ENCODE assay signal across 35 mouse cellular contexts in the genomic region with DNA sequence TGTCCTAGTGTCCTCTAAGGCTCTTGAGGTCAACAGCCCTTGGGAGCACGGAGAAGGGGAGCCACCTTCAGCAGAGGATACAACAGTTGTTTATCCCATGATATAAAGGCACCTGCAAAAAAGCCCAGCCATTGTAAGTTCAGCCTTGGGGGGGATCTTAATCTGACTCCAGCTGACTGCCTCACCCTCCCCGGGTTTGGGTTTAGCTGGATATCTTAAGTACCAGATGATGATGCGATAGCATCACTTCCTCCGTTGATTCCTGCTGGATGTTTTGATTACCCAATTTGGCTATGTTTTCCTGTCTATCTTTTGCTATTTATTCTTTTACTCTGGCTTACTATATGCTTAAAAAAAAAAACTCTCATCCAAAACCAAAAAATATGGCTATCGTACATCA. TPM values are rescaled to one million over a fixed set of nuclear protein-coding genes. Genes with fewer than 3 reads are reported as not detected.
"Had no signal": no experiment of that assay in that cellular context is flagged by ENCODE, and none has a peak within 500 bp of the region (broad histone marks: within the 10 kb centered on the region; RNA-seq: fewer than 3 reads in every experiment).

No protein-coding gene starts in this region.

- H3K4me3 ChIP-seq: heart, embryonic 12.5 days; heart, embryonic 13.5 days; heart, embryonic 15.5 days; hindbrain, embryonic 10.5 days; hindbrain, embryonic 12.5 days; hindbrain, embryonic 13.5 days; hindbrain, embryonic 15.5 days; intestine, embryonic 15.5 days; kidney, embryonic 15.5 days; layer of hippocampus, adult 2 months; left cerebral cortex, adult 2 months had no signal

- DNase-seq: heart, postnatal 10 days; heart, postnatal 14 days; heart, postnatal 36 days; heart, postnatal 4 days; kidney, adult 11 months; kidney, adult 18-20 months; kidney, adult 2 months; kidney, adult 8-10 months; kidney, adult 9 months; kidney, postnatal 10 days; kidney, postnatal 14 days; kidney, postnatal 25 days; kidney, postnatal 36 days; kidney, postnatal 4 days; layer of hippocampus, adult 9-11 months; layer of hippocampus, postnatal 36 days had no signal

- H3K27ac ChIP-seq: heart, embryonic 13.5 days; heart, embryonic 15.5 days; hindbrain, embryonic 10.5 days; hindbrain, embryonic 12.5 days; hindbrain, embryonic 13.5 days; hindbrain, embryonic 14.5 days; hindbrain, embryonic 15.5 days; hindbrain, postnatal 0 days; intestine, embryonic 15.5 days; kidney, embryonic 15.5 days; kidney, postnatal 0 days; layer of hippocampus, adult 2 months; left cerebral cortex, adult 2 months had no signal

- H3K36me3 ChIP-seq: heart, embryonic 12.5 days; heart, embryonic 13.5 days; heart, embryonic 15.5 days; hindbrain, embryonic 10.5 days; hindbrain, embryonic 12.5 days; hindbrain, embryonic 13.5 days; hindbrain, embryonic 15.5 days; intestine, embryonic 15.5 days; kidney, embryonic 15.5 days had no signal

- ATAC-seq: hindbrain, embryonic 16.5 days; hindbrain, postnatal 0 days; inflammation-experienced regulatory T-cells, adult 6 months; intestine, embryonic 15.5 days; intestine, embryonic 16.5 days; intestine, postnatal 0 days had no signal

- H3K27me3 ChIP-seq: heart, embryonic 12.5 days; intestine, embryonic 15.5 days had no signal

- H3K9me3 ChIP-seq: heart, embryonic 12.5 days; heart, embryonic 13.5 days; heart, embryonic 15.5 days; hindbrain, embryonic 10.5 days; hindbrain, embryonic 12.5 days; hindbrain, embryonic 13.5 days; hindbrain, embryonic 15.5 days; intestine, embryonic 15.5 days; kidney, embryonic 15.5 days had no signal

- H3K4me1 ChIP-seq: intestine, embryonic 15.5 days had no signal

- H3K9ac ChIP-seq: heart, embryonic 12.5 days; heart, embryonic 13.5 days; heart, embryonic 15.5 days; hindbrain, embryonic 12.5 days; hindbrain, embryonic 13.5 days; hindbrain, embryonic 14.5 days; hindbrain, embryonic 15.5 days; intestine, embryonic 15.5 days; kidney, embryonic 15.5 days had no signal

RNA-seq across cellular contexts. Expression of gene Scube2, which starts 5.8 kb away (rescaled TPM):
- total RNA-seq: hematopoietic stem cell, adult 5-6 weeks had no signal
- polyA plus RNA-seq: inflammation-experienced regulatory T-cells, adult 6 months had no signal
